Mouse (Mus musculus) liver, embryonic 14.5 days (tissue): ENCODE measurements around the gene Zfp949.
"Not testable (repeated sequence)": the region's sequence is repeated elsewhere in the genome, so short reads cannot be mapped to it uniquely, and the experiment has no call there.

Source experiments
- CTCF ChIP-seq: IDR thresholded peaks from 2 replicates; pipeline ENCODE4 v1.5.1; 2016; ENCODE audit warnings: antibody characterized with exemption, low read depth, control low read depth
- EP300 ChIP-seq: IDR thresholded peaks from 2 replicates; pipeline ENCODE4 v1.6.1; 2016; ENCODE audit warnings: antibody characterized with exemption, low read depth

DNA sequence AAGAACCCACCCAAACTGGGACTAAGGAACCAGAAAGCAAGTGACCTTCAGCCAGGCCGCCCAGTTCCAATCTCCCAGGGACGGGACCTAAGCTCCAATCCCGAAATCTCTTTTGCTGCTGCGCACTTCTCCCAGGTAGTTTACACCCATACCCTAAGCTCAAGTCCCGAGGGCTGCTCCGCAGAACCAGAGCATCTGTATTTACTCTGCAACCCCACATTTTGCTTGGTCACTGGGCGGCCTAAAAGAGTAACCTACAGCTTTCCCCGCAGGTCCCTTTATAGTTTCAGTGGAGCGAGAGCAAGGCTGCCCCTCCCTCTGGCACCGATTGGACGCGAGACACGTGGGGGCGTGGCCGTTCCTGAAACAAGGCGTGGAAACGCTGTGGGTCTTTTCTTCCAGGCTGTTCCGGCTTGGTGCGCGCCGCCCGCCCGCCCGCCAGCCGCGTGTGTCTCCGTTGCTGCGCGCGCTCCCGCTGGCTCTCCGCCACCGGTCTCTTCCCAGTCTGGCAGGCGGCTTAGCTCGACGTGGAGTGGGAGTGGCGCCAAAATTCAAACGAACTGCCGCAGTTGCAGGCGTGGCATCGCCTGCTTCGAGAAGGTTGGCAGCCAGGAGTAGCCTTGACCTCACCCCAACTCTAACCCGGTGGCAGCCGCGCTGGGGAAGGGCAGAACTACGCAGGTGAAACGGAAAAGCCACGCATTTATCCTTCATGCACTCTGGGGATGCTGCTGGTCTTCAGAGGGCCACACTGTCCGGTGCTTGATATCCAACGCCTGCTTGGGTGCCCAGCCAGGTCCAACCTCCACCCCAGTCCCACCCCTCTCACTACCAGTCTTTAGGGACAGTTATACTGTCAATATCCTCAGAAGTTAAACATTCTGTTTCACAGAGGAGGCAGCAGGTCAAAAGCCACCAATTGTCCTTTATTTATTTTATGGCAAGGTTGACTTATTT is 51.7 kb downstream of the Zfp949 start:
- TF ChIP-seq CTCF, EP300: not testable (repeated sequence)
